Mouse (Mus musculus) limb, embryonic 12.5 days (tissue): ENCODE results near the gene Gsta1. TPM values are rescaled to one million over a fixed set of nuclear protein-coding genes. Genes with fewer than 3 reads are reported as not detected.
"Not testable (repeated sequence)": the region's sequence is repeated elsewhere in the genome, so short reads cannot be mapped to it uniquely, and the experiment has no call there.

ENCODE experiments used
- ATAC-seq: fragments of 200-750 bp; cut with Nextera tagmentation; 2 replicates; pipeline ENCODE4 v1.8.0; 2017; ENCODE audit warnings: low read depth, moderate TSS enrichment; ENCODE audit not compliant: insufficient number of reproducible peaks, insufficient read depth, low FRiP score, low TSS enrichment
- H3K27ac ChIP-seq: fragments of 300-500 bp; sonication (generic); 2 replicates; pipeline ENCODE4 v1.5.1; 2016; ENCODE audit warnings: mild to moderate bottlenecking, moderate library complexity
- H3K27me3 ChIP-seq: fragments of 300-500 bp; sonication (generic); 2 replicates; pipeline ENCODE4 v1.6.1; 2016; ENCODE audit warnings: mild to moderate bottlenecking, moderate library complexity
- H3K36me3 ChIP-seq: fragments of 300-500 bp; sonication (generic); 2 replicates; pipeline ENCODE4 v1.6.1; 2016; ENCODE audit warnings: mild to moderate bottlenecking, moderate library complexity
- H3K4me1 ChIP-seq: fragments of 300-500 bp; sonication (generic); replicated peaks from 2 replicates; pipeline ENCODE4 v1.6.1; 2016
- H3K4me2 ChIP-seq: fragments of 300-500 bp; sonication (generic); 2 replicates; pipeline ENCODE4 v1.6.1; 2016; ENCODE audit warnings: mild to moderate bottlenecking, moderate library complexity
- H3K4me3 ChIP-seq: fragments of 300-500 bp; sonication (generic); replicated peaks from 2 replicates; pipeline ENCODE4 v1.5.1; 2016; ENCODE audit warnings: mild to moderate bottlenecking
- H3K9ac ChIP-seq: fragments of 300-500 bp; sonication (generic); replicated peaks from 2 replicates; pipeline ENCODE4 v1.6.1; 2016; ENCODE audit warnings: mild to moderate bottlenecking, moderate library complexity
- H3K9me3 ChIP-seq: fragments of 300-500 bp; sonication (generic); 2 replicates; pipeline ENCODE4 v1.6.1; 2016; ENCODE audit warnings: mild to moderate bottlenecking, moderate library complexity
- WGBS: fragments of 180-500 bp; shearing (Covaris S2); methylation state at CpG from one replicate; pipeline ENCODE4 v1.1.7; 2016; 5-methylcytosine and 5-hydroxymethylcytosine counted together
- polyA plus RNA-seq: library from polyadenylated mRNA; unstranded; fragments of >200 nt; fragmentation: Nextera tagmentation; extraction: Ambion mirVana; gene quantifications from 2 replicates; pipeline ENCODE4 v1.2.1, GENCODE M21; 2016

The Gsta1 gene
- polyA plus RNA-seq, result not detected in 2 replicates

DNA sequence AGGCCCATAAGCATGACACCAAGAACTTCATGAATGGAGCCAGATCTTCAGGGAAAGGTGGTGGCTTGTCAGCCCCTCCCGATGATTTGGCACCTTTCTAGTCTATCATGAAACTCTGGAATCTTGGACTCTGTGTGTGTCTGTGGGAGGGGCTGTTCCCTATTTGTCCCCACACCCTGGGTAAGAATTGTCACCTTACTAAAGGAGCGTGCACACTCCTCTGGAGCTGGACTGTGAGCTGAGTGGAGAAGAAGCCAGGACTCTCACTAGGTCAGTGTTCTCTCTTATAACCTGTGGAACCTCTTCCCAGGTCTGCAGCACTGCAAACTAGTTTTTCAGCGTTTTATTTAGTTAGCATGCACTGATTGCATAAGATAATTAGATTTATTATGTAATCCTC lies at the start of gene Gsta1:
Gene Gsta1 (plus strand): TSS at position 196 of the 400 bp plus-strand sequence.
- not testable (repeated sequence) for H3K9me3 ChIP-seq, H3K4me2 ChIP-seq, H3K27ac ChIP-seq, H3K4me3 ChIP-seq, ATAC-seq, H3K36me3 ChIP-seq, H3K4me1 ChIP-seq, H3K27me3 ChIP-seq, H3K9ac ChIP-seq
- WGBS, result 77% methylated on average over 3 of the region's 3 CpGs

DNA sequence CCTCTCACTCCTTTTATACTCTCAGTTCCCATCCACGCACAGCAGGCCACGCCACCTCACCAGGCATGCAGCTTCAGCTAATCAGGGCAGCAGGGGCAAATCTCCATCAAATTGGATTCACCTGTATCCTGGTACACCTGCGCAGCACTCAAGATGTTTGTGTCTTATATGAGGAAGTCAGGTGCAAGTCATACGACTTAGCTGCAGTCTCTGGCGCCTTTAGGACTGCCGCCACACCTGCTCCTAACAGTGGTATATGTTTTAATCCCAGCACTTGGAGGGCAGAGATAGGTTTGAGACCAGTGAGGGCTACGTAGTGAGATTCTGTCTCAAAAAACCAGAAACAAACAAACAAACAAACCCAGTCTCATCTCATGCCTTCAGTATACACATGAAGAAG lies 48.0 kb upstream of the Gsta1 start, which contains the start of gene Gsta4:
Gene Gsta4 (plus strand): TSS at position 301 of the 400 bp plus-strand sequence.
- H3K36me3 ChIP-seq, H3K27me3 ChIP-seq, H3K9ac ChIP-seq, H3K4me1 ChIP-seq, H3K9me3 ChIP-seq, H3K4me3 ChIP-seq, ATAC-seq, H3K4me2 ChIP-seq, H3K27ac ChIP-seq: not testable (repeated sequence)
- WGBS, result 96% methylated on average over 4 of the region's 7 CpGs

DNA sequence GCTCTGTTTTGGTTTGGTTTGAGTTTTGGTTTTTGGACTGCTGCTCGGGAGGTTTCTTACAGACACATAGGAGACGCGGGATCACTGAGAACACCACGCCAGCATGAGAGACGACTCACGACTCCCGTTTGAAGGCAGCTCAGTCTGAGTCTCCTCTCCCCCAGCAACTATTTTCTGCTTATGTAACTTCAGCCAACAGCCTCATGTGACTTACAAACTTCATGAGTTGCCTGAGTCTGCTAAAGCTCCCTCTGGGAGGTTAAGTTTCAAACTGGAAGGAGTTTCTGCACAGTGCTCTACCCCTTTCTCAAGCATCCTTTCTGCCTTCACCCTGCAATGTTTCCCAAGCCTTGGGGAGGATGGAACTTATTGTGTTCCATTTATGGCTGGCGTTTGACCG lies 44.8 kb upstream of the Gsta1 start:
- no peak overlapping the region for H3K4me3 ChIP-seq
- H3K36me3 ChIP-seq, result no peaks in the 10 kb centered on the region
- H3K4me2 ChIP-seq, result no peak overlapping the region
- H3K27ac ChIP-seq, result no peak overlapping the region
- ATAC-seq, result no peak
- 83% methylated on average over 9 of the region's 9 CpGs for WGBS
- peaks cover 12% of the 10 kb centered on the region; the same call in 1 of the 2 replicates for H3K27me3 ChIP-seq
- H3K9me3 ChIP-seq, result no peaks in the 10 kb centered on the region
- H3K9ac ChIP-seq, result no peak overlapping the region
- peaks cover 5% of the 10 kb centered on the region for H3K4me1 ChIP-seq

DNA sequence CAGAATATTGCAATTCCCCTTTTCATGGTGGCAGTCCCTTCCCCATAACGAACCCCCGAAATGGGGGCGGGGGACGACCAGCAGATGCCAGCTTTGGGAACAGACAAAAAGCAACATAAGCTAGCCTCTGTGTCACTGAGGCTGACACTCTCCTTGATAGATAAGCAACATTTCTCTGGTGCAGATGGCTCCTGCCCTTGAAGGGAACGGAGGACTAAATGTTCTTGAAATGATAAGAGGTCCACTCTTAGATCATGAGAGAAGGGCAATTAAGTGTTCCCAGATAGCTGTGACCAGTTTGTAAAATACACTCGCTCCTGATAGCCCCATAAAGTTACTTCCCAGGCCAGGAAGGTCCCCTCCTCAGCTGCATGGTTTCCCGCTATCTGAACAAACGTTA lies 41.5 kb upstream of the Gsta1 start:
- Histone ChIP-seq H3K9ac (no peak overlapping the region), H3K36me3 (no peaks in the 10 kb centered on the region), H3K4me1 (peaks cover 22% of the 10 kb centered on the region), H3K27ac (no peak overlapping the region), H3K4me3 (no peak overlapping the region), H3K27me3 (peaks cover 15% of the 10 kb centered on the region; the same call in 1 of the 2 replicates), H3K9me3 (no peaks in the 10 kb centered on the region), H3K4me2 (no peak overlapping the region)
- ATAC-seq, result no peak
- WGBS, result 72% methylated on average over 8 of the region's 8 CpGs

DNA sequence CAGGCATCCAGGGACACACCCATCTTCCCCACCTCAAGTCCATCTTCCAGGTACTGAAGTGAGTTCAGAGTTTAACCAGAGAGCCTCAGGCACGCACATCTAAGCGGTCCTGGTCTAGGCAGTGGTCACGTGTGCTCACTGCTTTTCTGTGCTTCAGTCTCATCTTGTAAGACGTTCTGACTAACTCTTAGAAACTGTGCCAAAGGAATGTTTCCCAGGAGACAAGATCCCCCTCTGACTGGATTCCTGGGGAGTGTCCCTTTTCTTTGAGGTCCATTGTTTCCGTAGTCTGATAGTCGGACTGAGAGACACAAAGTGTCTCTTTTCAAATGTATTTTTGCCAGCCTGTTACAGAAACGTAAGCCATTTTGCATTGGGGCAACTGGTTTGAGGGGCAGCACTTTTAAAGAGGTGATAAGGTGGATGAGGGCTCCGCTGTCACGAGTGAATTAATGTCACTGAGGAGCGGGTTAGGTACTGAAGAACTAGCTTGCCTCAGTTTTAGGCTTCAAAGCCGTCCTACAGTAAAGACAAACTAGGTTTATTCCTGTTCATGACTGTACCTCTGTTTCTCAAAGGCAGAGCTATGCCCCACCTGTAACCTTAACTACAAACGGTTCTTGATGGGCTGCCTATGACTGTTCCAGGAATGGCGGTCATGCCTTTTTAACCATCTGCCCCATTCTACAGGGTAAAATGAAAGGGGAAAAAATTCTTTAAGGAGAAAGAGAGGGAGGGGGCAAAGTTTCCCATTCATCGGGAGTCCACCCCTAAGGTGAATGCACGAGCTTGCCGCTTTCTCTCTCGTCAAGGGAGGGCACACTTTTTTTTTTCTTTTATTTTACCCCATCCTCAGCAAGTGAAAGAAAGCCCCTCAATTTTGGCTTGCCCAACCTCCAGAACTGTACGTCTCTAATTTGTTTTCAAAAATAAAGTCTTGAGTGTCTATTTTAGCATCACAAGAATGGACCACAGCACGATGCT lies 39.5 kb upstream of the Gsta1 start:
- whole genome bisulfite sequencing, result 2% methylated on average over 19 of the region's 19 CpGs
- Histone ChIP-seq H3K4me2 (peak overlapping the region; percentile 67), H3K4me1 (peaks cover 27% of the 10 kb centered on the region), H3K36me3 (no peaks in the 10 kb centered on the region), H3K9ac (0 out of 2 replicates have a peak overlapping the region, but pooled peaks have one; percentile 48), H3K27me3 (peaks cover 15% of the 10 kb centered on the region; the same call in 1 of the 2 replicates), H3K4me3 (peak overlapping the region; percentile 44), H3K27ac (no peak overlapping the region), H3K9me3 (no peaks in the 10 kb centered on the region)
- no peak; the same call in 1 of the 2 replicates for ATAC-seq

DNA sequence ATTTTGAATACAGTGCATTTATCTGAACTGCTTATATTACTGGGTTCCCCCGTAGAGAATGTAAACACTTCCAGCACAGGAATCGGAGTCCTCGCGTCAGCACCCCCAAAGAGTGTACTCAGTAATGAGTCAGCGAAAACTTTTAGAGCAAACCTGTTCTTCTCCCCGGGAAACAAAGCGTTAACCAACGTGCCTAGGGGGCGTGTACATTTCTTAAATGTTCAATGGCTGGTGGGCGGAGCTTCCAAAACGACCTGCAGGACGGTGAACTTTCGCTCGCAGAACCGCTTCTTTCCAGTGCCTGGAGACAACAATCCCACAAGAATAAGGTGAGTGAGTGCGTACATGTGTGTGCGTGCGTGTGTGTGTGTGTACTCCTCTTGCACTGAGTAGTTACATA lies 38.7 kb upstream of the Gsta1 start:
- peak overlapping the region; percentile 44 for H3K4me3 ChIP-seq
- no peaks in the 10 kb centered on the region for H3K36me3 ChIP-seq
- no peaks in the 10 kb centered on the region for H3K9me3 ChIP-seq
- peak overlapping the region; percentile 80 for H3K27ac ChIP-seq
- peak overlapping the region; percentile 48 for H3K9ac ChIP-seq
- peak; percentile 7; the same call in 1 of the 2 replicates for ATAC-seq
- H3K4me2 ChIP-seq, result peak overlapping the region; percentile 67
- WGBS, result under 1% methylated on average over 18 of the region's 18 CpGs
- H3K4me1 ChIP-seq, result peaks cover 27% of the 10 kb centered on the region
- peaks cover 15% of the 10 kb centered on the region; the same call in 1 of the 2 replicates for H3K27me3 ChIP-seq

DNA sequence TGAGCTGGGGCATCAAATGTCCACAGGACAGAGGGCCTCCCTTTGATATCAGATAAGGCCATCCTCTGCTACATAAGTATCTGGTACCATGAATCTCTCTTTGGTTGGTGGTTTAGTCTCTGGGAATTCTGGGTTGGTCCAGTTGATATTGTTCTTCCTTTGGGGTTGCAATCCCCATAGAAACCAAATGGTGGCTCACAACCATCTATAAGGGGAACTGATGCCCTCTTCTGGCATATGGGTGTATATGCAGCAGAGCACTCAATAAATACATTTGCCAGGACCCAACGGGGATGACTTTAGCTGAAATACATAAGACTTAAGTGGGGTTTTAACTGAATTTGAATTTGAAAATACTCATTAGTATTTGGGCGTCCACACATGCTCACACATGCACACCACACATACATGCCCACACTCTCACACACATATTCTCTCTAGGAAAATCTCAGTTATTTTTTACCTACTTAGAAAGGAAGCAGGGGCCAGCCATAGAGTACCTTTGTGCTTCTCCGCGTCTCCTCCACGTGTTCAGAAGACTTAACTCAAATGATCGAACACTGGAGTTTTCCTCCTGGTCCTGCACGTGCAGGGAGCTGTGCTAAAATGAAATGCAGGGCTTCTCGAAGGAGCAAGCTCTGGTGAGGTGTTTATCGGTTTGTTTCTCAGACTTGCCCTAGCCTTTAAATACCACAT lies 36.4 kb upstream of the Gsta1 start:
- ATAC-seq, result no peak
- Histone ChIP-seq H3K4me1 (peaks cover 27% of the 10 kb centered on the region), H3K4me2 (peak overlapping the region; percentile 67), H3K36me3 (peaks cover 17% of the 10 kb centered on the region; the same call in 1 of the 2 replicates), H3K9ac (no peak overlapping the region), H3K27ac (peak overlapping the region; percentile 31; the same call in 1 of the 2 replicates), H3K27me3 (peaks cover 15% of the 10 kb centered on the region; the same call in 1 of the 2 replicates), H3K9me3 (no peaks in the 10 kb centered on the region), H3K4me3 (no peak overlapping the region)
- 46% methylated on average over 9 of the region's 9 CpGs for WGBS

DNA sequence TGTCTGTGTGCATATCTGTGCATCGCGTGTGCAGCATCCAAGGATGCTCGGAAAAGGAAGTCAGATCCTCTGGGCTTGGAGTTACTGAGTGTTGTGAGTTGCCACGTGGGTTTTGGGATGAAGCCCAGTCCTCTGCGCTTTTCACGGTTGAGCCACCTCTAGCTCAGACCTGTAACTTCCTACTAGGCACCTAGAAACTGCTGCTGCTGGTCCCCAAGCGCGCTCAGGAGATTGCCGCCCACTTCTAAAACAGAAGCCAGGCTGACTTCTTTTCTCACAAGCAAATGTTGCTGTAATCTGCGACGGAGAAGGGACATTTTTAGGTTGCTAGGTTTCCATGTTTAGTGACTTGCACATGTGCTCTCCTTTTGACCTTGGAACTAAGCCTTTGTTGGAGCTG lies 35.4 kb upstream of the Gsta1 start:
- no peak overlapping the region for H3K4me3 ChIP-seq
- H3K27me3 ChIP-seq, result peaks cover 10% of the 10 kb centered on the region; the same call in 1 of the 2 replicates
- no peak overlapping the region for H3K9ac ChIP-seq
- no peak overlapping the region for H3K4me2 ChIP-seq
- no peaks in the 10 kb centered on the region for H3K9me3 ChIP-seq
- WGBS, result 85% methylated on average over 11 of the region's 11 CpGs
- H3K36me3 ChIP-seq, result peaks cover 27% of the 10 kb centered on the region
- no peak overlapping the region for H3K27ac ChIP-seq
- ATAC-seq, result no peak
- H3K4me1 ChIP-seq, result peaks cover 27% of the 10 kb centered on the region

DNA sequence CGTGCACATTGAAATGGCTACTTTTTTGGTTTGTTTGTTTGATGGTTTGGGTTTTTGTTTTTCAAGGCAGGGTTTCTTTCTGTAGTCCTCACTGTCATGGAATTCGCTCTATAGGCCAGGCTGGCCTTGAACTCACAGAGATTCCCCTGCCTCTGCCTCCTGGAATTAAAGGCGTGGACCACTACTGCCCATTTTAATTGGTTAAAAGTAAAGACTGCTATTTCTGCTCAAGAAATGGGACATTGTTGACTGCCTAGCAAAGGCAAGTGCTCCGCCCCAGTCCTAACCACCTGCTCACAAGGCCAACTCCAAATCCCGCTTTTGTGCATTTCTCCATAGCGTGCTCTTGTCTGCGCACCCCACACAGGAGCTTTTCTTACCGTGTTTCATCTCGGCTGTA lies 32.7 kb upstream of the Gsta1 start:
- ATAC-seq, result no peak
- H3K27me3 ChIP-seq, result no peaks in the 10 kb centered on the region
- H3K4me2 ChIP-seq, result no peak overlapping the region
- H3K27ac ChIP-seq, result no peak overlapping the region
- peaks cover 14% of the 10 kb centered on the region; the same call in 1 of the 2 replicates for H3K4me1 ChIP-seq
- H3K4me3 ChIP-seq, result no peak overlapping the region
- WGBS, result 97% methylated on average over 9 of the region's 9 CpGs
- H3K36me3 ChIP-seq, result peaks cover 52% of the 10 kb centered on the region
- no peaks in the 10 kb centered on the region for H3K9me3 ChIP-seq
- H3K9ac ChIP-seq, result no peak overlapping the region

DNA sequence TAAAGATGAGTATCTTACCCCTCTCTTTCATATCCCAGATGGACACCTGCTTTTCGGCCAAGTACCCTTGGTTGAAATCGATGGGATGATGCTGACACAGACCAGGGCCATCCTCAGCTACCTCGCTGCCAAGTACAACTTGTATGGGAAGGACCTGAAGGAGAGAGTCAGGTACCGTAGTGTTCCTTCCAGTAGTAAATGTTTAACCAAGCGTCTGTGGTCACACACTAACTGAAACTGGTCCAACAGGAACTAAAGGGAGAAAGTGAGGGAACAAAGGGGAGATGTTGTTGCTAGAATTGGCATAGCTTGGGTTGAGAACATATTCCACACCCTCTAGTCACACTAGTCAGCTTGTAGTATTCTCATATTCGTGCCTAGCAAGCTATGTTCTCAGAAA lies 26.3 kb upstream of the Gsta1 start:
- no peak for ATAC-seq
- 91% methylated on average over 6 of the region's 6 CpGs for WGBS

DNA sequence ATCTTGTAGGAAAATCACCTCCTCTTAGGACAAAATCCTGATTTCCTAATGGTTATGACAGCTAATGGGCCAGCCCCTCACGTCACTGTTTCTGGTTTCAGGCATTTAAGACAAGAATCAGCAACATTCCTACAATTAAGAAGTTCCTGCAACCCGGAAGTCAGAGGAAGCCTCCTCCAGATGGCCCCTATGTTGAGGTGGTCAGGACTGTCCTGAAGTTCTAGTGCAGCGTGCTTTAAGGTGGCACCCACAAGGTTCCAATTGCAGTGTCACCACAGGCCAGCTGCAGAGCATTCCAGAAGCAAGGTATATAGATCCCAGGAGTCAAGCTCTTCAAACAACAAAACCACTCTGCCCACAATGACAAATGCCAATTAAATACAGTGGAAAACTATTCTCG lies 21.5 kb upstream of the Gsta1 start:
- no peak for ATAC-seq
- Histone ChIP-seq H3K4me1 (no peaks in the 10 kb centered on the region), H3K36me3 (peaks cover 71% of the 10 kb centered on the region)

More for the DNA sequence above, 26.3 kb upstream of the Gsta1 start:
- no peak overlapping the region for H3K4me2 ChIP-seq
- H3K4me1 ChIP-seq, result no peaks in the 10 kb centered on the region
- no peak overlapping the region for H3K4me3 ChIP-seq
- H3K9ac ChIP-seq, result no peak overlapping the region
- no peaks in the 10 kb centered on the region for H3K9me3 ChIP-seq
- H3K36me3 ChIP-seq, result peaks cover 90% of the 10 kb centered on the region
- H3K27ac ChIP-seq, result no peak overlapping the region
- H3K27me3 ChIP-seq, result no peaks in the 10 kb centered on the region

More for the DNA sequence above, 21.5 kb upstream of the Gsta1 start:
- Histone ChIP-seq H3K9me3 (no peaks in the 10 kb centered on the region), H3K9ac (no peak overlapping the region), H3K27ac (no peak overlapping the region), H3K4me3 (no peak overlapping the region), H3K27me3 (no peaks in the 10 kb centered on the region), H3K4me2 (no peak overlapping the region)
- 53% methylated on average over 4 of the region's 4 CpGs for WGBS
